Mouse (Mus musculus): Measurements from ENCODE around the gene Hif3a. TPM values are rescaled to one million over a fixed set of nuclear protein-coding genes. Genes with fewer than 3 reads are reported as not detected.

Hif3a gene
- 0.23 and 1.1 TPM in 2 replicates for polyA plus RNA-seq (2012; rRNA removed; ENCODE audit: low replicate concordance)

GRCm38 (mm10) chr7:17062389-17062788 is at the start of gene Hif3a:
Gene Hif3a, minus strand, starts transcription at chr7:17062427.

GRCm38 (mm10) chr7:17073904-17074615 is 11.8 kb upstream of the Hif3a start, which contains the start of gene Psg16:
Gene Psg16, plus strand, starts transcription at chr7:17074040.

GRCm38 (mm10) chr7:17027588-17028343 is 34.5 kb downstream of the Hif3a start, which contains the start of gene Ppp5c:
Gene Ppp5c, minus strand, starts transcription at chr7:17027924.

DNA sequence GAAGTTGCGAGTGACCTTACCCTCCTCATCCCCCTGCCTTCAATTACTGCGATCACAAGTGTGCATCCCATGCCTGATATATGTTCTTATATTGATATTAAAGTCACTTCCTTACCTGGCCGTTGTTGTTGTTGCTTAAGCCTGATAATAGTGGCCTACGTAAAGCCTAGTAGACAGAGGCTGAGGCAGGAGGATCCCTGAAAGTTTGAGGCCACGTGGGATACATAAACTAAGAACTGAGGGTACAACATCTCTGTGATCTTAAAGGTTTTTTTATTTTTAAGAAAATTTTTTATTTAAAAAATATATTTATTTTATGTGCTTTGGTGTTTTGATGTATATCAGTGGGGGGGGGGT is 69.8 kb downstream of the Hif3a start, which contains the start of gene Ccdc8:
TSS of gene Ccdc8 (plus strand) at position 258 of the 357 bp plus-strand sequence.

DNA sequence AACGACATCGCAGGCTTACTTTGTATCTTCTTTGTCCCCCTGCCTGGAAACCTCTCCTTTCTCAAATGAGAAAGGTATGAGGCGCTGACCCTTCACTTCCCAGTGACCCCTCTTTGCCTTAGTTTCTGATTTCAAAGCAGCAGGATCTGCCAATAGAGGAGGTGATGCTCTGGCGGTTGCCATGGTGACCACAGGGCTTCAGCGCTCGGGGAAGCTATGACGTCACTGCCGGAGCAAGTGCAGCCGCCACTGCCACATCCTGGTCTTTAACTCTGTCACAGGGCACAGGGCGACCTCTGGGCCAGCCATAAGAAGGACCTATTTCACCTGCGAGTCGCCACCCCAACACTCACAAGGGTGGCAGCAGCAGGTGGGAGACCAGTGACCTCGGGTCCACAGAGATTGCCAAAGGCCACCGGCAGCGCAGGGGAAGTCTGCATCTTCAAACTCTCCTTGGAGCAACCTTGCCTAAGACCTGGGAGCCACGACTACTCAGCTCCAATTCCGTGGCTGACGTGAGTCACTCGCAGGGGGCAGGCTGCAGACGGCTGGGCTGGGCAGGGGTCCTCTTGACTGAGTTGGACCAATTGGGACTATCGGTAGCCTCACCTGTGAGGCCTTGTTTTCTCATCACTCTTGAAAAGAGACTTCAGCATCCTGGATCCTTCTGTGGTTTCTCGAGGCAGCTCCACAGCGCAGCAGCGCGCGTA is 79.2 kb downstream of the Hif3a start, which contains the start of gene Gm42372:
TSS of gene Gm42372 (plus strand) at position 228 of the 710 bp plus-strand sequence.

Other genes starting within 250 kb of the Hif3a start
- 80.9 and 82.2 TPM in 2 replicates for gene Strn4, start 246.5 kb downstream of the Hif3a start, polyA plus RNA-seq (2012; rRNA removed; ENCODE audit: low replicate concordance)
- gene Fkrp, start 245.7 kb downstream of the Hif3a start, polyA plus RNA-seq (2012; rRNA removed; ENCODE audit: low replicate concordance): 17.8 and 22.8 TPM in 2 replicates
- gene Prkd2, start 219.5 kb downstream of the Hif3a start, polyA plus RNA-seq (2012; rRNA removed; ENCODE audit: low replicate concordance): 32.0 and 33.9 TPM in 2 replicates
- 31.7 and 37.6 TPM in 2 replicates for gene Dact3, start 187.1 kb downstream of the Hif3a start, polyA plus RNA-seq (2012; rRNA removed; ENCODE audit: low replicate concordance)
- 2.0 and 3.0 TPM in 2 replicates for gene Gng8, start 170.6 kb downstream of the Hif3a start, polyA plus RNA-seq (2012; rRNA removed; ENCODE audit: low replicate concordance)
- 1.3 and 1.9 TPM in 2 replicates for gene Ptgir, start 155.9 kb downstream of the Hif3a start, polyA plus RNA-seq (2012; rRNA removed; ENCODE audit: low replicate concordance)
- 334 and 532 TPM in 2 replicates for gene Calm3, start 138.3 kb downstream of the Hif3a start, polyA plus RNA-seq (2012; rRNA removed; ENCODE audit: low replicate concordance)
- gene Pnmal2, start 117.7 kb downstream of the Hif3a start, polyA plus RNA-seq (2012; rRNA removed; ENCODE audit: low replicate concordance): 1.5 and 2.1 TPM in 2 replicates
- gene Pnmal1, start 102.7 kb downstream of the Hif3a start, polyA plus RNA-seq (2012; rRNA removed; ENCODE audit: low replicate concordance): 0.06 TPM in 2 replicates
- gene Gm42372, start 79.3 kb downstream of the Hif3a start, polyA plus RNA-seq (2012; rRNA removed; ENCODE audit: low replicate concordance): 0.06 TPM in 1 of 2 replicates, not detected in the other
- gene Ccdc8, start 69.7 kb downstream of the Hif3a start, polyA plus RNA-seq (2012; rRNA removed; ENCODE audit: low replicate concordance): 0.47 and 0.77 TPM in 2 replicates
- gene Ppp5c, start 34.5 kb downstream of the Hif3a start, polyA plus RNA-seq (2012; rRNA removed; ENCODE audit: low replicate concordance): 206 and 275 TPM in 2 replicates
- gene Psg16, start 11.6 kb upstream of the Hif3a start, polyA plus RNA-seq (2012; rRNA removed; ENCODE audit: low replicate concordance): not detected in 2 replicates
- gene Ceacam3, start 87.9 kb upstream of the Hif3a start, polyA plus RNA-seq (2012; rRNA removed; ENCODE audit: low replicate concordance): not detected in 2 replicates
- gene Psg29, start 141.1 kb upstream of the Hif3a start, polyA plus RNA-seq (2012; rRNA removed; ENCODE audit: low replicate concordance): not detected in 2 replicates

Measured in duodenum, adult 2 months (tissue).